Mouse (Mus musculus) effector memory CD4-positive, alpha-beta T cell, adult 7 months (primary cell): ENCODE data around the gene Col11a1. TPM values are rescaled to one million over a fixed set of nuclear protein-coding genes. Genes with fewer than 3 reads are reported as not detected.

Experiments
- polyA plus RNA-seq: library from polyadenylated mRNA; unstranded; fragments of 100-300 nt; shearing (Covaris generic); gene quantifications from one replicate; pipeline ENCODE4 v1.2.1, GENCODE M21; 2017

Gene Col11a1
- polyA plus RNA-seq: 0.23 TPM

DNA sequence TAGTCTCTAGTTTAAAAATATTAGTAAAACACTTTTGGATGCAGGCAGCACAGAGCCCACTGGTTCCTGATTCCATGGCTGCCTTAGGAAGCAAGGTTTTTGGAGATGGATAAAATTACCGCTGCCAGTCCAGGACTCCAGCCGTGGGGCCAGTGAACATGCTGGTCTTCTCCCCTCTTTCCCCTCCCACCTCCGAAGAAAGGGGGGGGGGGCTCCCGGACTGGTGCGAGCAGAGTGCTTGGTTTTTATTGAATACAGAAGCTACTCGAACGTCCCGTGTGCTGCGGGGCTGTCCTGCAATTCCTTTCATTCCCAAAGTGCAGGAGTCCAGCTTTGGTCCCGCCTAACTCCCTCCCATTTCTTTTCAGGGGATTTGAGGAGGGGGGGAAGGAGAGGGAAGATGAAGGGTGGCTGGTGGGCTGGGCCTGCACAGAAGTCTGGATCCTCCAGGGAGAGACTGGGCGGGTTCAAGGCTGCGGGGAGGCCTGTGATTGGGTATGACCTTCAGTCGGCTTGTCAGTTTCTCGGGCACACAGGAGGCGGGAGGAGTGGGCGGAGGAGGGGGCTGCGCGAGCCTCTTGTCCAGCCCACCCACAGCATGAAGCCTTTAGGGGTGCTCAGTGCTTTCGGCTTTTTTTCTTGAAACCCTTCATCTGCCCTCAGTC lies at the start of gene Col11a1:
Col11a1 (plus strand) TSS at position 570 of the 665 bp plus-strand sequence.

